In genomic region chr13:104869907-104870306, GRCm38 (mm10) we compare ENCODE assay signal across 25 mouse cellular contexts. TPM values are rescaled to one million over a fixed set of nuclear protein-coding genes. Genes with fewer than 3 reads are reported as not detected.
DNase-seq lines count a peak whose midpoint lies in the region; ATAC-seq lines count a peak whose summit lies in the region.
"Had no signal": no experiment of that assay in that cellular context is flagged by ENCODE, and none has a peak within 500 bp of the region (broad histone marks: within the 10 kb centered on the region; RNA-seq: fewer than 3 reads in every experiment).

No protein-coding gene starts in this region.

- H3K27ac ChIP-seq in kidney, embryonic 16.5 days (ENCODE audit: low read length) = no peak overlapping the region
- H3K27ac ChIP-seq: embryonic facial prominence, embryonic 10.5 days; embryonic facial prominence, embryonic 12.5 days; forebrain, embryonic 13.5 days; forebrain, embryonic 15.5 days had no signal

- no peak for ATAC-seq in kidney, embryonic 16.5 days (ENCODE audit: low FRiP score, low TSS enrichment)
- ATAC-seq: CD4-positive, CD25-positive, alpha-beta regulatory T cell, adult 4 months; forebrain, embryonic 13.5 days; forebrain, embryonic 15.5 days; forebrain, postnatal 0 days had no signal

- no peak overlapping the region for H3K4me2 ChIP-seq in kidney, embryonic 16.5 days (replicated peaks; ENCODE audit: low read depth, low read length)
- H3K4me2 ChIP-seq: embryonic facial prominence, embryonic 12.5 days; forebrain, embryonic 13.5 days; forebrain, embryonic 15.5 days had no signal

- H3K27me3 ChIP-seq in kidney, embryonic 16.5 days (ENCODE audit: insufficient read depth, low read length) = no peaks in the 10 kb centered on the region
- H3K27me3 ChIP-seq: CH12.LX; embryonic facial prominence, embryonic 12.5 days; forebrain, embryonic 13.5 days; forebrain, embryonic 15.5 days had no signal

- no peak overlapping the region for H3K4me3 ChIP-seq in kidney, embryonic 16.5 days (ENCODE audit: low read length)
- H3K4me3 ChIP-seq: embryonic facial prominence, embryonic 10.5 days; embryonic facial prominence, embryonic 12.5 days; forebrain, embryonic 13.5 days; forebrain, embryonic 15.5 days had no signal

- no peaks in the 10 kb centered on the region for H3K9me3 ChIP-seq in kidney, embryonic 16.5 days (ENCODE audit: low read length)
- H3K9me3 ChIP-seq: embryonic facial prominence, embryonic 10.5 days; embryonic facial prominence, embryonic 12.5 days; forebrain, embryonic 13.5 days; forebrain, embryonic 15.5 days; G1E had no signal

- H3K9ac ChIP-seq in kidney, embryonic 16.5 days (replicated peaks; ENCODE audit: low read length) = no peak overlapping the region
- H3K9ac ChIP-seq: embryonic facial prominence, embryonic 12.5 days; forebrain, embryonic 13.5 days; forebrain, embryonic 15.5 days; forebrain, postnatal 0 days had no signal

- intact Hi-C loops in heart, postnatal 36 days (cut with DNase I) = no loop called here

- peak; percentile 15 for DNase-seq in frontal cortex, postnatal 36 days (ENCODE audit: low spot score in 2 of 2)
- no peak for DNase-seq in frontal cortex, postnatal 25 days (ENCODE audit: low spot score in 2 of 2)
- peak; percentile 25 for DNase-seq in right cerebral cortex, adult 18-20 months
- DNase-seq in right cerebral cortex, postnatal 36 days (ENCODE audit: low spot score in 2 of 2) = no peak
- DNase-seq in NIH3T3 (ENCODE audit: low read depth) = peak; percentile 11
- peak; percentile 59 for DNase-seq in telencephalon, adult 2 months (ENCODE audit: low read depth, low spot score)
- DNase-seq in heart, postnatal 36 days = no peak
- DNase-seq: adrenal gland, adult 2 months; adrenal gland, postnatal 10 days; adrenal gland, postnatal 25 days; B cell, adult 2 months; cerebellum, adult 11-12 months; cerebellum, adult 2 months; cerebellum, adult 9-10 months; cerebellum, postnatal 25 days; forebrain, postnatal 0 days had no signal

- no peaks in the 10 kb centered on the region for H3K36me3 ChIP-seq in kidney, embryonic 16.5 days (ENCODE audit: insufficient read depth, low read length)
- H3K36me3 ChIP-seq: embryonic facial prominence, embryonic 10.5 days; embryonic facial prominence, embryonic 12.5 days; forebrain, embryonic 15.5 days; G1E had no signal

- no peaks in the 10 kb centered on the region for H3K4me1 ChIP-seq in kidney, embryonic 16.5 days (ENCODE audit: insufficient read depth, low read length)
- H3K4me1 ChIP-seq: embryonic facial prominence, embryonic 10.5 days; embryonic facial prominence, embryonic 12.5 days; forebrain, embryonic 13.5 days; forebrain, embryonic 15.5 days had no signal

- WGBS in kidney, embryonic 16.5 days = 97% methylated on average over 2 of the region's 2 CpGs

RNA-seq across cellular contexts. Expression of gene Shisal2b, which starts 6.2 kb away (rescaled TPM):
- total RNA-seq in heart, postnatal 36 days (2021) = not detected
- 1.1 and 1.5 TPM in 2 replicates for polyA plus RNA-seq in kidney, embryonic 16.5 days (2015; fragmentation: Nextera tagmentation; extraction: Ambion mirVana)
- total RNA-seq: adrenal gland, adult 2 months; adrenal gland, postnatal 10 days; adrenal gland, postnatal 25 days; adrenal gland, postnatal 4 days; G1E had no signal
- polyA plus RNA-seq: G1E had no signal

RNA-seq across cellular contexts. Expression of gene Cwc27, which starts 53.0 kb away (rescaled TPM):
- 10 to 100 TPM; 12.2 to 15.8 TPM for total RNA-seq in heart, postnatal 36 days (2021)
- polyA plus RNA-seq in kidney, embryonic 16.5 days (2015; fragmentation: Nextera tagmentation; extraction: Ambion mirVana) = 30.8 and 32.4 TPM in 2 replicates

Comparison
In these comparisons a context has a peak if more than half of its experiments do, and no peak if none do; other contexts are left out.
1. DNase-seq: peak in frontal cortex, postnatal 36 days (2 of 2), right cerebral cortex, adult 18-20 months (single experiment), NIH3T3 (single experiment) and telencephalon, adult 2 months (single experiment); none in frontal cortex, postnatal 25 days (0 of 2), right cerebral cortex, postnatal 36 days (0 of 2) and heart, postnatal 36 days (0 of 2).